Mouse (Mus musculus) spleen, adult 2 months (tissue): ENCODE results near the gene Cox19.

ENCODE experiments used
- CTCF ChIP-seq: fragments of 200-500 bp; IDR thresholded peaks from 2 replicates; pipeline ENCODE4 v1.5.1; 2011; ENCODE audit warnings: mild to moderate bottlenecking, inconsistent platforms; ENCODE audit not compliant: insufficient read depth, insufficient read length, insufficient replicate concordance; ENCODE audit errors: extremely low read depth
- POLR2A ChIP-seq: fragments of 200-500 bp; IDR thresholded peaks from 2 replicates; pipeline ENCODE4 v1.6.1; 2011; ENCODE audit warnings: low read depth, low read length, inconsistent platforms

DNA sequence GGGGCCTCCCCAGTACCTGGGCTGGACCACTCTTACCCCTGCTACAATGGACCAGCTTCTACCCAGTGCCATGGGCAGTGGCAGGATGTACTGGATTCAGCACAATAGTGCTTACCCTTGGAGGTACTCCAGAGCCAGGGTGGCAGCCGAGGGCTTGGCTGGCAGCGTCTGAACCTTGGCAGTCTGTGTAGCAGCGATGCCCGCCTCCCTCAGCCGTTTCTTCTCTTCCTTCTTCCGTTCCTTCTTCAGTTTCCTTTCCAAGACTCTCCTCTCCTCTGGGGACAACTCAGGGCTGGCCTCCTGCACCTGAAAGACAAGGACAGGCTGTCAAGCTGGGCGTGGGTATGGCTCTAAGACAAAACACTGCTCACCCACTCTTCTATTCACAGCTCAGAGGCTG, 12.6 kb upstream of the Cox19 start:
- TF ChIP-seq POLR2A (no peak), CTCF (no peak)
